Mouse (Mus musculus) midbrain, postnatal 0 days (tissue): ENCODE measurements around the gene Hfe2. TPM values are rescaled to one million over a fixed set of nuclear protein-coding genes. Genes with fewer than 3 reads are reported as not detected.

ENCODE experiments used
- ATAC-seq: fragments of 200-750 bp; cut with Nextera tagmentation; 2 replicates; pipeline ENCODE4 v1.8.0; 2017; ENCODE audit warnings: moderate number of reproducible peaks, mild to moderate bottlenecking, moderate TSS enrichment, moderate library complexity; ENCODE audit not compliant: low FRiP score
- DNase-seq: peaks from one replicate; pipeline ENCODE4 v3.0.0-alpha.2; 2015; ENCODE audit warnings: low spot score
- H3K27ac ChIP-seq: fragments of 300-500 bp; sonication (generic); 2 replicates; pipeline ENCODE4 v1.5.1; 2014; ENCODE audit warnings: low read depth, mild to moderate bottlenecking, low read length, mixed read lengths
- H3K27me3 ChIP-seq: fragments of 300-500 bp; sonication (generic); 2 replicates; pipeline ENCODE4 v1.6.1; 2014; ENCODE audit warnings: low read length, control low read depth, mixed read lengths; ENCODE audit not compliant: insufficient read depth
- H3K36me3 ChIP-seq: fragments of 300-500 bp; sonication (generic); 2 replicates; pipeline ENCODE4 v1.6.1; 2014; ENCODE audit warnings: low read length, control low read depth, mixed read lengths; ENCODE audit not compliant: insufficient read depth
- H3K4me1 ChIP-seq: fragments of 300-500 bp; sonication (generic); 2 replicates; pipeline ENCODE4 v1.6.1; 2014; ENCODE audit warnings: mild to moderate bottlenecking, control low read depth, antibody characterized with exemption, low read length, mixed read lengths; ENCODE audit not compliant: insufficient read depth
- H3K4me2 ChIP-seq: fragments of 300-500 bp; sonication (generic); 2 replicates; pipeline ENCODE4 v1.6.1; 2014; ENCODE audit warnings: low read depth, mild to moderate bottlenecking, low read length, mixed read lengths; ENCODE audit not compliant: poor library complexity, severe bottlenecking
- H3K4me3 ChIP-seq: fragments of 300-500 bp; sonication (generic); 2 replicates; pipeline ENCODE4 v1.5.1; 2014; ENCODE audit warnings: low read depth, mild to moderate bottlenecking, low read length, moderate library complexity
- H3K9ac ChIP-seq: fragments of 300-500 bp; sonication (generic); replicated peaks from 2 replicates; pipeline ENCODE4 v1.6.1; 2014; ENCODE audit warnings: mild to moderate bottlenecking, low read length, moderate library complexity, mixed read lengths; ENCODE audit not compliant: poor library complexity, severe bottlenecking
- H3K9me3 ChIP-seq: fragments of 300-500 bp; sonication (generic); 2 replicates; pipeline ENCODE4 v1.6.1; 2016; ENCODE audit warnings: low read length, control low read depth
- CTCF ChIP-seq: IDR thresholded peaks from 2 replicates; pipeline ENCODE4 v1.5.1; 2016; ENCODE audit warnings: antibody characterized with exemption, mild to moderate bottlenecking
- WGBS: fragments of 180-500 bp; shearing (Covaris S2); extraction: QIAGEN DNeasy Blood & Tissue Kit; methylation state at CpG from one replicate; pipeline ENCODE4 v1.1.7; 2014; 5-methylcytosine and 5-hydroxymethylcytosine counted together
- polyA plus RNA-seq: library from polyadenylated mRNA; unstranded; fragments of >200 nt; fragmentation: Nextera tagmentation; extraction: Ambion mirVana; gene quantifications from 2 replicates; pipeline ENCODE4 v1.2.1, GENCODE M21; 2015
- total RNA-seq: library from RNA; depleted of rRNA; stranded (reverse); fragments of >200 nt; gene quantifications from 2 replicates; pipeline ENCODE4 v1.2.3, GENCODE M21; 2014

The Hfe2 gene
- total and polyA plus RNA-seq, 2 experiments from 2014 or later = 2.0 TPM

DNA sequence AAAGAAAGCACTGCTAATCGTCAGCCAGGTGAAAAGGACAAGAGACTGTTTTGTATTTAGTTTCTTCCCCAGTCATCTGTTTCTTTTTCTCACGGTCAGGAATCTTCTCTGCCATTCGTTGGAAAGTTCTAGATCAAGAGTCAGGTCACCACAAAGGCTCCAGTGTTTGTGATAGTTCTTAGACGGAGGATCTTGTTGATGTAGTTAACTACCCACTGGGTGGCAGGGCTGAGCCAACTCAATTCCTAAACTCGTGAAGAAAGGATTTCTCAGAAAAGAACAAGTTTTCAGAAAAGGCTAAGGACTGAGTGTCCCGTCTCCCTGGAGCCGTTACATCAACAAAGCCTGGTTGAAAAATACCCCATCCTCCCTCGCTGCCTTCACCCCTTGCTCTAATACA lies 26.2 kb downstream of the Hfe2 start:
- Histone ChIP-seq H3K4me2 (no peak overlapping the region), H3K27ac (no peak overlapping the region), H3K9me3 (no peaks in the 10 kb centered on the region), H3K36me3 (no peaks in the 10 kb centered on the region), H3K4me3 (no peak overlapping the region), H3K27me3 (no peaks in the 10 kb centered on the region), H3K9ac (no peak overlapping the region), H3K4me1 (no peaks in the 10 kb centered on the region)
- ATAC-seq (no peak), DNase-seq (peak; percentile 78)
- 14% methylated on average over 8 of the region's 8 CpGs for WGBS
- TF ChIP-seq CTCF = peak; percentile 81

DNA sequence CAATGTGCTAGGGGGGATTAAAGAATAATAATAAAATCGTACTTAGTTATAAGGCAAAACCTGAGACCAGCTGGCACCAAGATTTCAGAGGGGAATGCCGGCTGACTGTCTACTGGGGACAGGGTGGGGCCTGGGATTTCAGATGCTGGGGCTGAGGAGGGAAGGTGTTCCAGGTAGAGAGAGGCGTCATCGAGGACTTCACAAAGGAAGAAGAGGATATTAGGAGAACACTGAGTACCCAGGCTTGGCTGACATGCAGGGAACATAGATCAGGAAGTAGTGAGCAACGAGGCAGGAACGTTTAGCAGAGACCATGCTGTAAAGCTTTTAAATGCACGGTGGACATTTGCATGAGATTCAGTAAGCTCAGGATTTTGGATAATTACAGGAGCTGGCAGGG lies 26.9 kb downstream of the Hfe2 start:
- no peak for TF ChIP-seq CTCF
- ATAC-seq (no peak), DNase-seq (no peak)
- Histone ChIP-seq H3K27ac (no peak overlapping the region), H3K27me3 (no peaks in the 10 kb centered on the region), H3K4me3 (no peak overlapping the region), H3K36me3 (no peaks in the 10 kb centered on the region), H3K9ac (no peak overlapping the region), H3K4me1 (0 out of 2 replicates have a peak, but pooled peaks cover 3% of the 10 kb centered on the region), H3K4me2 (no peak overlapping the region), H3K9me3 (no peaks in the 10 kb centered on the region)
- WGBS = 81% methylated on average over 7 of the region's 7 CpGs

DNA sequence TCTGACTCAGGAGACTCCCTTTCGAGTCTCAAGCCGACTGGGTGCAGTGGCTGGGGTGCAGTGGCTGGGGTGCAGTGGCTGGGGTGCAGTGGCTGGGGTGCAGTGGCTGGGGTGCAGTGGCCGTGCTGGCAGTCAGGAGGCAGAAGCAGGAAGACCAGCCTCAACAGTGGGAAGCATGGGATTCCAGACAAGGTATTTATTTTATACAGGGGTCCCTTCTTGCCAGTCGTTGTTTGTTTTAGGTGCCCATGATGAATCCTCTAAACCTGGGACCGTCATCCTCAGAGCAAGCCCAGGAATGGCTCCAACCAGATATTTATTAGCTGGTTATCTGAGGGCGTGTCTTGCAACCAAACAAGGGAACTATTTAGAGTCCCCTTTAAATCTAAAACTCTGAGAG lies 28.6 kb downstream of the Hfe2 start:
- Histone ChIP-seq H3K4me3 (no peak overlapping the region), H3K4me2 (no peak overlapping the region), H3K27ac (no peak overlapping the region), H3K27me3 (no peaks in the 10 kb centered on the region), H3K36me3 (no peaks in the 10 kb centered on the region), H3K4me1 (0 out of 2 replicates have a peak, but pooled peaks cover 3% of the 10 kb centered on the region), H3K9ac (no peak overlapping the region), H3K9me3 (no peaks in the 10 kb centered on the region)
- WGBS = 90% methylated on average over 6 of the region's 6 CpGs
- DNase-seq (no peak), ATAC-seq (no peak)
- no peak for TF ChIP-seq CTCF

DNA sequence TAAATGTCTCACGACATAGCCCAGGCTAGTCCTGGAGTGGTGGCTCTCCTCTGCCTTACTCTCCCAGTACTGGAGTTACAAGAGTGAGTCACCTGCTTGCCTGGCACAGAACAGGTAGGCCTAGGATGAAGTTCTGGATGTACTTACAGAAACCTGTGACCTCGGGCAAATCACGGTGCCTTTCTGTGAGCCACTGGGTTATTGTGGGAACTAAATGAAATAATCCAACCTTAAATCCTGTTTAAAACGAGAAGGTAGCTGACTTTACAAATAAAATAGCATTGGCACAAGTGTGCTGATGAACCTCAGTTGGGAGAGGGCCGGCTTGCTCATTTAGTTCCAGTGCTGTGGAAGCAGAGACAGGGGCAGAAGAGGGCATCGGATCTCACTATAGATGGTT lies 29.3 kb downstream of the Hfe2 start:
- no peaks in the 10 kb centered on the region for H3K27me3 ChIP-seq

DNA sequence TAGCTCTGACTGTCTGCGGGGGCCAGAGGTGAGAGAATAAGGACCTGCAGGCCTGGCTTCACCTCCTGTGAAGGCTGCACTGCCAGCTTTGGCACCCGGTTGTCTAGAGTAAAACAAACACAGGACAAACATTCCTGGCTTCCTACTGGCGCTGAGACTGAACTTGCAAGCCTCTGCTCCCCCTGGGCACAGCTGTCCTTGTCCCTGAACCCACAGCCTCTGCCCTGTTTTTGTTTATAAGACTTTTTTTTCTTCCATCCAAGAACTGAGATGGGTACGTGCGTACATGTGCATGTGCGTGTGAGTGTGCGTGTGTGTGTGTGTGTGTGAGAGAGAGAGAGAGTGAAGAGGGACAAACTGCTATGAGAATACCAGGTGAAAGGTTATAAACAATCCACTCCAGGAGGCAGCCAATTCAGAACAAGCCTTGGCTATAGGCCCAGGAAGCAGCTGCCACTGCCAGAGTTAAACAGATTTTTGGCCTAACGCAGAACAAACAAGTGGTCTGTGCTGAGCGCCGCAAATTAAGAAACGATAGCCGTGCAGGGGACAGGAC lies 30.1 kb downstream of the Hfe2 start:
- Histone ChIP-seq H3K4me2 (no peak overlapping the region), H3K4me1 (peaks cover 10% of the 10 kb centered on the region; the same call in 1 of the 2 replicates), H3K36me3 (peaks cover 6% of the 10 kb centered on the region), H3K4me3 (no peak overlapping the region), H3K9me3 (no peaks in the 10 kb centered on the region), H3K27ac (peak overlapping the region; percentile 43; the same call in 1 of the 2 replicates), H3K9ac (no peak overlapping the region), H3K27me3 (no peaks in the 10 kb centered on the region)
- TF ChIP-seq CTCF = no peak
- 0 out of 2 replicates have a peak, but pooled peaks have one; percentile 10 for ATAC-seq
- 47% methylated on average over 12 of the region's 12 CpGs for whole genome bisulfite sequencing
- peak; percentile 83 for DNase-seq

More for the DNA sequence above, 29.3 kb downstream of the Hfe2 start:
- Histone ChIP-seq H3K4me3 (no peak overlapping the region), H3K9ac (no peak overlapping the region), H3K4me1 (peaks cover 3% of the 10 kb centered on the region; the same call in 1 of the 2 replicates), H3K4me2 (no peak overlapping the region), H3K27ac (no peak overlapping the region), H3K36me3 (no peaks in the 10 kb centered on the region), H3K9me3 (no peaks in the 10 kb centered on the region)
- ATAC-seq (no peak), DNase-seq (no peak)
- no peak for TF ChIP-seq CTCF
- 83% methylated on average over 6 of the region's 6 CpGs for WGBS

DNA sequence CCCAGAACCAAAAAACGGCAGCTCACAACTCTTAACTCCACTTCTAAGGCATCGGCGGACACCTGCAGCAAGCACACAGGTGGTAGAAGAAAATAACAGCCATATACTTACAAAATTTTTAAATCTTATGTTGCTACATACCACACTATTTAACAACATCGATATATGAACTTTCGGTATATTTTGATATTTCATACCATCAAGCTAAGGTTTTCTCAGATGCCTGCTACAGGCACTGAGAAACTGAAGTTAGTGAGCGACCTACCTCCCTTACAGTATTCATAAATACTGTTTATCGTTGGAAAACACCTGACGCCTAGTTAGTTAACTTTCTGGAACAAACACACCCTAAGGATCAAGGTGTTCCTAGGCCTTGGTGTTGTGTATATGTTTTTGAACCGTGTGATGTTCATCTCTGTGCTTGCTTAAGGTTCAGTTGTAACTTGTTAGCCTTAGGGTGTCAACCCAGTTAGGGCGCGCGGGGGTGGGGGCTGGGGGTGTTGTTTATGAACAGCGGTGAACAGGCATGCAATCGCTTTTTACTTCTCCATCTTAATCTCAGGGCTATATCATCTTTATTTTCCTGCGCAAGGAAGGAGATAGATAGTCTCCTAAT lies 31.1 kb downstream of the Hfe2 start:
- ATAC-seq (no peak), DNase-seq (no peak)
- H3K4me3 ChIP-seq = no peak overlapping the region
- no peaks in the 10 kb centered on the region for H3K9me3 ChIP-seq
- 86% methylated on average over 15 of the region's 15 CpGs for WGBS
- TF ChIP-seq CTCF = no peak
- H3K36me3 ChIP-seq = peaks cover 14% of the 10 kb centered on the region
- no peak overlapping the region for H3K9ac ChIP-seq
- H3K4me1 ChIP-seq = peaks cover 12% of the 10 kb centered on the region; the same call in 1 of the 2 replicates
- no peaks in the 10 kb centered on the region for H3K27me3 ChIP-seq
- peak overlapping the region; percentile 83 for H3K4me2 ChIP-seq
- H3K27ac ChIP-seq = peak overlapping the region; percentile 43; the same call in 1 of the 2 replicates
